Mouse (Mus musculus): ENCODE results near the gene Fto. TPM values are rescaled to one million over a fixed set of nuclear protein-coding genes. Genes with fewer than 3 reads are reported as not detected.

Gene Fto
- total RNA-seq, 4 experiments from 2014 or later, result 59.3 to 70.7 (median 65.1) TPM

- no peak for DNase-seq (ENCODE audit: low spot score)
Observed at GRCm38 (mm10) chr8:91611723-91612362, 298.5 kb downstream of the Fto start.

GRCm38 (mm10) chr8:91612387-91613130 is 299.2 kb downstream of the Fto start:
- no peak for DNase-seq (ENCODE audit: low spot score)

- no peak for DNase-seq (ENCODE audit: low spot score)
Observed at GRCm38 (mm10) chr8:91613603-91614002, 300.3 kb downstream of the Fto start.

GRCm38 (mm10) chr8:91615196-91615595 is 301.9 kb downstream of the Fto start:
- no peak for DNase-seq (ENCODE audit: low spot score)

GRCm38 (mm10) chr8:91615781-91616683 is 302.7 kb downstream of the Fto start:
- no peak for DNase-seq (ENCODE audit: low spot score)

- DNase-seq (ENCODE audit: low spot score), result no peak
Observed at GRCm38 (mm10) chr8:91617772-91618171, 304.4 kb downstream of the Fto start.

- DNase-seq (ENCODE audit: low spot score), result no peak
Observed at GRCm38 (mm10) chr8:91622757-91623156, 309.4 kb downstream of the Fto start.

GRCm38 (mm10) chr8:91625686-91626558 is 312.6 kb downstream of the Fto start:
- no peak for DNase-seq (ENCODE audit: low spot score)

GRCm38 (mm10) chr8:91629594-91629993 is 316.3 kb downstream of the Fto start:
- peak; percentile 49 for DNase-seq (ENCODE audit: low spot score)

- no peak for DNase-seq (ENCODE audit: low spot score)
Observed at GRCm38 (mm10) chr8:91630320-91631033, 317.2 kb downstream of the Fto start.

- DNase-seq (ENCODE audit: low spot score), result no peak
Observed at GRCm38 (mm10) chr8:91632411-91632810, 319.1 kb downstream of the Fto start.

- DNase-seq (ENCODE audit: low spot score), result no peak
Observed at GRCm38 (mm10) chr8:91635406-91635805, 322.1 kb downstream of the Fto start.

- DNase-seq (ENCODE audit: low spot score), result no peak
Observed at GRCm38 (mm10) chr8:91636887-91637286, 323.6 kb downstream of the Fto start.

- no peak for DNase-seq (ENCODE audit: low spot score)
Observed at GRCm38 (mm10) chr8:91637684-91638083, 324.4 kb downstream of the Fto start.

- no peak for DNase-seq (ENCODE audit: low spot score)
Observed at GRCm38 (mm10) chr8:91638256-91638655, 324.9 kb downstream of the Fto start.

GRCm38 (mm10) chr8:91640471-91640870 is 327.1 kb downstream of the Fto start:
- peak; percentile 13 for DNase-seq (ENCODE audit: low spot score)

- no peak for DNase-seq (ENCODE audit: low spot score)
Observed at GRCm38 (mm10) chr8:91645484-91645883, 332.2 kb downstream of the Fto start.

- DNase-seq (ENCODE audit: low spot score), result no peak
Observed at GRCm38 (mm10) chr8:91647959-91648358, 334.6 kb downstream of the Fto start.

GRCm38 (mm10) chr8:91648776-91649175 is 335.5 kb downstream of the Fto start:
- DNase-seq (ENCODE audit: low spot score), result no peak

- no peak for DNase-seq (ENCODE audit: low spot score)
Observed at GRCm38 (mm10) chr8:91653561-91653960, 340.2 kb downstream of the Fto start.

GRCm38 (mm10) chr8:91657381-91657780 is 344.1 kb downstream of the Fto start:
- no peak for DNase-seq (ENCODE audit: low spot score)
